Mouse (Mus musculus) cerebellum, adult (tissue): Measurements from ENCODE around the gene Itga2b.
A peak's percentile ranks its signal among the peaks of the same experiment; 100 is the strongest.

Source experiments
- ATAC-seq: cut with Nextera tagmentation; 2 replicates; pipeline ENCODE4 v1.9.2; 2017; ENCODE audit warnings: mild to moderate bottlenecking, moderate library complexity, mixed read lengths; ENCODE audit not compliant: insufficient number of reproducible peaks, low FRiP score, low TSS enrichment

The Itga2b gene

GRCm38 (mm10) chr11:102469648-102470357 is at the start of gene Itga2b:
TSS of gene Itga2b (minus strand) at chr11:102470122.
- ATAC-seq = no peak

DNA sequence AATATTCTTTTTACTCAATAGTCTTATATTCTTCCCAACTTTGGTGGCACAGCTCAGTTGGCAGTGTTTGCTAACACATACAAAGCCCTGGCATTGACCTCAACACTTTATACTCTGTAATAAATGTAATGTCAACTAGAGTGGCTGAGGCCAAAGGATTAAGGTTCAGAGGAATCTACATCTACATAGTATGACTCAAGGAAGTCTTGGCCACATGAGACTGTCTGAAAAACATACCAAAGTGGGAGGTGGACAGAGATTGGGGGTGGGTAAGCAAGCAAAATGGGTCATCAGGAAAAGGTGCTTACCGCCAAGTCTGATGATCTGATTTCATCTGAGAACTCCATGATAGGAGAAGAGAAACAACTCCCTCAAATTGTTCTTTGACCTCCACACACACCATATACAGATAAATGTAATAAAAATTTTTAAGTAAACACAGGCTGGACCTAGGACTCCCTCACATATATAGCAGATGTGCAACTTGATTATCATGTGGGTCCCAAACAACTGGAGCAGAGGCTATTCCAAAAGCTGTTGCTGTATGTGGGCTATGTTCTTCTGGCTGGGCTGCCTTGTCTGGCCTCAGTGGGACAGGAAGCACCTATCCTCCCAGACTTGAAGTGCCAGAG is 45.0 kb upstream of the Itga2b start:
- no peak for ATAC-seq

DNA sequence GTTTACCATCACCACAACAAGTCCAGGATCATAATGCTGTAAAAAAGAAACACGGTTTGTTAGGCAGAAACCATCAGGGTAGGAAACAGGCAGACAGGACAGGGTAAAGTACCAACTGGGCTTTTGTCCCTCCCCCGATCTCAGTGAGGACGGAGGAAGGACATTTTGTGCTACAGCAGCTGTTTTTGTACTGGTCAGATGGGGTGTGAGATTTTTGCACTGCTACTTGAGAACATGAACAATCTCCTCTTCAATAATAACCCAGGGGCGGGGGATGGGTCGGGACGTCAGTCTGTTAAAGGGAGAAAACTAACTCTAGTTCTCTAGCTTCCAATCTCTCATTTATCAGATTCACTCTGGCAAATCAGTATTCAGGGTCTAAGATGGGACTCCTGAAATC is 40.3 kb upstream of the Itga2b start:
- ATAC-seq = no peak

DNA sequence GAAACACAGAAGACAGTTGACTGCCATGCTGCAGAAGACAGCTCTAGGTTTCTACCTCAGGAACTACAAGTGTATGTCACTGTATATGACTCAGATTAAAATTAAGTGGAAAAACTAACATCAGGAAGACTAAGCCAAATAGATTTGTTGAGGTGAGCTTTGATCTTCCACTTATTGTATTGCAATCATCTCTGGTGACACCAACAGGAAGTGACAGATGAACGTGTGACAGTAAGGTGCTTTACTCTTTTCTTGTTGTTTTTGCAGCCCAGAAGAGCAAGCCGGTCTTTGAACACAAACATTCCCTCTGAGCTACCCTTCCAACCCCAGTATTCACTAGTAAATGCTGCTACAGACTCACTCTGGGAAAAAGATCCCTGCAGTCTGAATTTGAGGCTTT is 26.8 kb upstream of the Itga2b start:
- ATAC-seq = no peak

DNA sequence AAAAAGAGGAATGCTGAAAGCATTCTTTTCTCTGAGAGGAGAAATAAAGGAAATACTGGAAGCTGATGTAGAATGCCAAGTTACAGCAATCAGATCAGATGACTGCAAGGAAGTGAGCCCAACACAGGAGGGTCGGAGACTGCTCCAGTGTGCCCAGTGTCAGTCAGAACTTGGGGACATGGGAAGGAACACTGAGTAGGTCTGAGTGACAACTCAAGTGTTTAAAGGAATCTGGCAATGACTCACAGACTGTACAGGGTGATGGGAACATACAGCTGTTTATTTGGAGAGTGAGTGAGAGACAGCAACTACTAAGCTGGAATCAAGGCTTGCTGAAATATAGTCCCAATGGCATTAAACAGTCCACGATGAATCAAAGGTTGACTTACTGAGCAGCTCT is 26.3 kb upstream of the Itga2b start:
- ATAC-seq = no peak

GRCm38 (mm10) chr11:102495742-102496141 is 25.8 kb upstream of the Itga2b start:
- no peak for ATAC-seq

GRCm38 (mm10) chr11:102495114-102495513 is 25.2 kb upstream of the Itga2b start:
- ATAC-seq = no peak

DNA sequence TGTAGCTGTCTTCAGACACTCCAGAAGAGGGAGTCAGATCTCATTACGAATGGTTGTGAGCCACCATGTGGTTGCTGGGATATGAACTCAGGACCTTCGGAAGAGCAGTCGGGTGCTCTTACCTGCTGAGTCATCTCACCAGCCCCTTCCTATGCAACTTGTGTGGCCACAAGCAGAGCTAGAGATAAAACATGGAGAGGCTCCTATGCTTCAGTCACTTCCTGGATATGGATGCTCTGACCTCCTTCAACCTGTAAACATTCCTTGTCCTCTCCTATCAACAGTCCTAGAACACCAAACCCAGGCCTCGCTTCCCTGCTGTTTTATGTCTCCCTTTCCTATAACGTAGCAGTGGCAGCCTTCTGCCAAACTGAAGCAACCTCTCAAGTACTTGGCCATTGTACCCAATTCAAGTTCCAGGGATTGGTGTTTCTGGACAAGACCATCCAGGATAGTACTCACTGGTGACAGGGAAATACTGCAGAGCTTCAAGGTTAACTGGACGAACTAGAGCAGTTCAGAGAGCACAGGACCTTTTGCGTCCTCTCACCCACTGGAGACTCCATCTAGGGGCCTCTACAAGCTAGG is 24.2 kb upstream of the Itga2b start:
- no peak for ATAC-seq

DNA sequence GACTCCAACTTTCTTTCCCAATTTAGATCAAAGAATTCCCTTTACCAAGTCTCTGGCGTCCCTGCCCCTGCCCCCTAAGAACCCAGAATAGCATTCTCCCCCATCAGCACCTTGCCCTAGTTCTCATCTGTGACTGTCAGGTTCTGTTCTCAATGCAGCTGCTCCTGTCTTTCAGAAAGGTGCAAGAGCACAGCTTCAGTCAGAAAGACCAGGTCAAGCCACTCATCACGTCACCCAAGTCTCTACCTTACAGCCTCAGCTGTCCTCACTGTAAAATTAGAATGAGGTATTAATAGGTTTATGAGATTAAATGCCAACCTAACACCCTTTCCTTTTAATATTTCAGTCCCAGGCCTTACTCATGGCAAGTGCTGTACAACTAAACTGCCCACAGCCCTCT is 23.3 kb upstream of the Itga2b start:
- ATAC-seq = no peak

- ATAC-seq = no peak
Observed at GRCm38 (mm10) chr11:102487901-102488300, 18.0 kb upstream of the Itga2b start.

- ATAC-seq = no peak; the same call in 1 of the 2 replicates
Observed at GRCm38 (mm10) chr11:102486733-102487386, 16.9 kb upstream of the Itga2b start.

GRCm38 (mm10) chr11:102481779-102482178 is 11.9 kb upstream of the Itga2b start:
- no peak for ATAC-seq

DNA sequence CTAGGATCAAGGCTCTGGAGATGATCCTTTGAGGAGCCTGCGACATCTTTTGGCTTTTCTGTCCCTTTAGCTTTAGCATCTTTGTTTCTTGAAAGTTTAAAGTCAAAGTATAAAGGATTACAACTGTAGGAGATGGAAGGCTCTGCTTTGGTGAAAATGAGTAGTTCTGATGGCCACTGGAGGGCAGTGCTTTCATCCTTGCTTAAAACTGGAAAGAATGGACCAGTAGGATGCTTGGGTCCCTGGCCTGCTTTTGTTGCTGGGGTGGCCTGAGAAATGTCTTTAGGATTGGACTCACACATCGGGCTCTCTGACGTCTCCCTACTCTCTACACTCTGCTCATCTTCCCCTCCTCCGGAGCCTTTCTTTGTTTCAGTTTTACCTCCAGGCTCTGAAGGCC is 11.0 kb upstream of the Itga2b start:
- ATAC-seq = no peak

DNA sequence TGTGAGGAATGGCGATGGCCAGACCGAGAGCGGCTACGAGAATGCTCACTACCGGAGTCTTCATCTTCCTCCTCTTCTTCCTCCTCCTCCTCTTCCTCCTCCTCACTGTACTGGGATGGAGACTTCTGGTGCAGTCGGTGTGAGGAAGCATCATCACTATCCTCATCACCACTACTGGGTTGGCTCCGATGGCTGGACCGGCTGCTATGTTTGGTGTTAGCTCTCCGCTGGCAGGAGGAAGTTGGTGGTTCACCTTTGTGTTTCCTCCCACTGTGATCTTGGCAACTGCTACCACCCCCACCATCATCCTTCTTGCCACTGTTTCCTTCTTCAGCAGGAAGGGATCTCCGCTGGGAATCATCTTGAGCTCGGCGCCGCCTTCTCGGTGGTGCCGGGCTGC is 10.2 kb upstream of the Itga2b start:
- no peak for ATAC-seq

- no peak for ATAC-seq
Observed at GRCm38 (mm10) chr11:102479581-102479980, 9.7 kb upstream of the Itga2b start.

DNA sequence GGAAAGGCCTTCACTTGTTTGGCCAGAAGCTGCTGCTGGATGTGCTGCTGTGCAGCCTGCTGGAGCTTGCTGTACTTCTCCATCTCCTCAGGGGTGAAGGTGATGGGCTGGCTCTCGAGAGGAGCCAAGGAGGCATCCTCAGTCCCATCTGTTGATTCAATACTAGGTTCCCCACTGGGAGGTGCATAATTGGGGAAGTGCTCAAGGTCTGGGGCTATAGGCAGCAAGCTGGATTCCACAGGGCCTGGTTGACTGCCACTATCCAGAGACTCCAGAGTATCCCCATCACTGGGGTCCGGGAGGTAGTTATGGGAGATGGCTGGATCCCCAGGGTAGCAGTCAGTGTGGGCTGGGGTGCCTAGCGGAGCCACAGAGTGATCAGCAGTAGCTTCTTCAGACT is 8.7 kb upstream of the Itga2b start:
- ATAC-seq = no peak

DNA sequence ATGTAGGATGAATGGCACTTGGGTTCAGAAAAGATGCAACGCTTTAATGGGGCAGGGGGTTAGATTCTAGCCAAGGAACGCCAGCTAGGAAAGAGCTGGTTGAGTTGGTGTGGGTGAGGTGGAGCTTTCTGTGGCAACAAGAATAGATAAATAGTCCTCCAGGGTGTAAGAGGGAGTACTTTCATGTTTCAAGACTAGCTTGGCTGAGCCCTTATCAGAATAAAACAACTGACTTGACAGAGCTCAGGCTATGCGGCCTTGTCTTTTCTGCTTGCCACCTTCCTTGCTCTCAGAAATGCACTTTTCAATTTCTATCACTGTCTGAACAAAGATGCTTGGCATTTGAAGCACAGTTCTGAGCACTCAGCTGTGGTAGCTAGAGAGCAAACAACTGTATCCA is 5.1 kb upstream of the Itga2b start:
- ATAC-seq = no peak

GRCm38 (mm10) chr11:102467041-102467631 is 2.8 kb downstream of the Itga2b start:
- ATAC-seq = peak; percentile 70; the same call in 1 of the 2 replicates

GRCm38 (mm10) chr11:102465713-102466436 is 4.0 kb downstream of the Itga2b start:
- ATAC-seq = no peak

DNA sequence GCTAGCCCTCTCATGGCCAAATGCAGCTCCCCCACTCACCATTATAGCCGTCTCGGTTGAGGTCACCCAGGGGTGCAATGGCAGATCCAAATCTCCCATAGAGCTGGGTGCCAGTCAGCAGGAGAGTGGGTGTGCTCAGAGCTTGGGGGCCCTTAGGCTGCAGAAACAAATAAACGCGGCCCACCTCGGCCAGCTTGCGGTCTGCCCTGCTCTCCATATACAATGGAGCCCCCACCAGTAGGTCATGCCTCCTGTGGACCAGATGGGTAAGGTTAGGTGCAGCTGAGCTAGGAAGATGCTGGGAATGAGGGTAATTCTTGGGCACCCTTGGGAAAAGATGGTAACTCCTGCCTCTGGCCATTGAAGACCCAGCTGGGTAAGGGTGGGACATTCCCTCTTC is 5.0 kb downstream of the Itga2b start:
- ATAC-seq = no peak
